Mouse (Mus musculus): Measurements from ENCODE around the gene Sco1. TPM values are rescaled to one million over a fixed set of nuclear protein-coding genes. Genes with fewer than 3 reads are reported as not detected.

Gene Sco1
- polyA plus RNA-seq, 1 experiment = 23.6 TPM

DNA sequence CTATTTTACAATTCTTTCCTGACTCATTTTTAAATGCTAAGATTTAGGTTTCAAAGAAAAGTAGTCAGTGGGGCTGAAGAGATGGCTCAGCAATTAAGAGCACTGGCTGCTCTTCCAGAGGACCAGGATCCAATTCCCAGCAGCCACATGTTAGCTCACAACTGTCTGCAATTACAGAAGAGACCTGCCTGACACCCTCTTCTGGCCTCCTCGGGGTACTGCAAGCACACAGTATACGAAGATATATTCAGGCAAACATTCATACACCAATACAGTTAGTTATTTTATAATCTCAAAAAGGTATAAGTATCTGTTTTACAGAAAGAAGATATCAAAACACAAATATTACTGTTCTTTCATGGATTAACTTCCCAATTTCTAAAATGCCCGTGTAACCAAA lies 12.7 kb upstream of the Sco1 start:
- Histone ChIP-seq H3K4me3 (ENCODE audit: insufficient read depth, low read length) (no peak overlapping the region), H3K4me1 (ENCODE audit: control insufficient read depth, insufficient read depth, low read length) (no peaks in the 10 kb centered on the region), H3K27ac (ENCODE audit: insufficient read depth, low read length) (no peak overlapping the region)
- no peak for TF ChIP-seq CTCF (IDR thresholded peaks at IDR 0.05; ENCODE audit: borderline replicate concordance, insufficient read depth, low read length)
- no peak for TF ChIP-seq POLR2A (IDR thresholded peaks at IDR 0.05; ENCODE audit: low read depth, low read length)

DNA sequence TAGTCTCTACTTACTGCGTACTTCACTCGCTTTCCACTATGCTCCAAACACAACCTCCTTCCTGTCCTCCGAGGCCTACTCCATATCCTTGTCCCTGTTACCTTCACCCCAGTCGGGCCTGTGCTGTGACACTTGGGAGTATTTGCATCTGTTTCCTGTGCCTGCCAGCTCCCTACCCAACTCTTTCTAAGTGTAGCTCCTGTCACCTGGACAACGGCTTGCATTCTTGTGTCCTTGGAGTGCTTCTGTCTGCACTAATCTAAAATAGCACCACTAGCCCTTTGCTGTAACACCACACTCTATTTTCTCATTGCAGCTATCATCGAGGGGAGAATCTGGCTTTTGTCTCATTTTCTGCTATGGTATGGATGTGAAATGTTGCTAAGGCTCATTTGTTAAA lies 12.0 kb upstream of the Sco1 start:
- TF ChIP-seq POLR2A (IDR thresholded peaks at IDR 0.05; ENCODE audit: low read depth, low read length) (no peak), CTCF (IDR thresholded peaks at IDR 0.05; ENCODE audit: borderline replicate concordance, insufficient read depth, low read length) (no peak)
- Histone ChIP-seq H3K4me1 (ENCODE audit: control insufficient read depth, insufficient read depth, low read length) (no peaks in the 10 kb centered on the region), H3K4me3 (ENCODE audit: insufficient read depth, low read length) (no peak overlapping the region), H3K27ac (ENCODE audit: insufficient read depth, low read length) (no peak overlapping the region)

DNA sequence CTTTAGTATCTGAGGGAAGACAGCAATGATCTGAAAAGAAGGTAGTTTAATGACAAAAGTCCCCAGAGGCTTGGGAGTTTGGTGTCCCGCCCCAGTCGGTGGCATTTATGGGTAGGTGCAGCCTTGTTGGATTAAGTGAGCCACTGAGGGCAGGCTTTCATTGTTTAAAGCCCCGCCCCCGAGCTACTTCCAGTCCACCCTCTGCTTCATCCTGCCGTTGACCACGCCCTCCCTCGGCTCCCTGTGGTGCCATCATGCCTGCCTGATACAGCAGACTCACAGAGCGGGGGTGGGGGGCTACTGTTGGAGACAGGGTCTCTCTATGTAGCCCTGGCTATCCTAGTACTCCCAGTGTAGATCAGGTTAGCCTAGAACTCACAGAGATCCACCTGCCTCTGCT lies 9.5 kb upstream of the Sco1 start:
- no peak overlapping the region for H3K27ac ChIP-seq (ENCODE audit: insufficient read depth, low read length)
- no peak overlapping the region for H3K4me3 ChIP-seq (ENCODE audit: insufficient read depth, low read length)
- no peaks in the 10 kb centered on the region for H3K4me1 ChIP-seq (ENCODE audit: control insufficient read depth, insufficient read depth, low read length)
- TF ChIP-seq CTCF (IDR thresholded peaks at IDR 0.05; ENCODE audit: borderline replicate concordance, insufficient read depth, low read length) (no peak), POLR2A (IDR thresholded peaks at IDR 0.05; ENCODE audit: low read depth, low read length) (no peak)

DNA sequence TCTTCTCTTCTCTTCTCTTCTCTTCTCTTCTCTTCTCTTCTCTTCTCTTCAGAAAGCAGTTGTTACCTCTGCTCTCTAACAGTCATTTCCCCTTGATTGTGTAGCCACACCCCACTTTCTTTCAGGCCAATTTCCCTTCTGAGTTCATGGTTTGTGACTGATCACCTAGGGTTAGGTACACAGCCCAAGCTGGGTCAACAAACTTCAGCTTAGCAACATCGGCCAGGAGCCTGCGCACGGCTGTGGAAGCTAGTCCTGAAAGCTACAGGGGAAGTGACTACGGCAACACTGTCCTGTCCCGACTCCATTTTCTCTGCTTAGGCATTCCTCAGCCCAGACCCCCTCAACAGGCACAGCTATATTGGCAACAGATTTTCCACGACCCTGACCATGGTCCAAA lies 7.5 kb upstream of the Sco1 start:
- Histone ChIP-seq H3K27ac (ENCODE audit: insufficient read depth, low read length) (no peak overlapping the region), H3K4me1 (ENCODE audit: control insufficient read depth, insufficient read depth, low read length) (no peaks in the 10 kb centered on the region), H3K4me3 (ENCODE audit: insufficient read depth, low read length) (no peak overlapping the region)
- TF ChIP-seq CTCF (IDR thresholded peaks at IDR 0.05; ENCODE audit: borderline replicate concordance, insufficient read depth, low read length) (no peak), POLR2A (IDR thresholded peaks at IDR 0.05; ENCODE audit: low read depth, low read length) (no peak)

DNA sequence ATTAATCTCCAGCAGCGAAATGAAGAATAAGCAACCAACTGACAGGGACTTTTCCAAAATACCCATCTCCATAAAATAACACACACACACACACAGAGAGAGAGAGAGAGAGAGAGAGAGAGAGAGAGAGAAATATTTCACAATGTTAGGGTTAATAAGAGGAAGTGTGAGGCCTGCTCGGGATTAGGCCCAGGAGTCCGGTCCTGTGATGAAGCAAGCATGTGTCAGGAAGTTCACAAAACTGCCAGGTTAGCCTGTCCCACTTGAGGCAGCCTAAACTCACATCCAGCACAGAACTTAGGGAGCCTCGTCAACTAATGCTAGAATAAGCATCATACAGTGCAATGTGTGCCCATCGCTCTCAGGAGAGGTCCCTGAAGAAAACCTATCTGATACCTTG lies 5.3 kb upstream of the Sco1 start:
- Histone ChIP-seq H3K4me3 (ENCODE audit: insufficient read depth, low read length) (no peak overlapping the region), H3K27ac (ENCODE audit: insufficient read depth, low read length) (no peak overlapping the region)

DNA sequence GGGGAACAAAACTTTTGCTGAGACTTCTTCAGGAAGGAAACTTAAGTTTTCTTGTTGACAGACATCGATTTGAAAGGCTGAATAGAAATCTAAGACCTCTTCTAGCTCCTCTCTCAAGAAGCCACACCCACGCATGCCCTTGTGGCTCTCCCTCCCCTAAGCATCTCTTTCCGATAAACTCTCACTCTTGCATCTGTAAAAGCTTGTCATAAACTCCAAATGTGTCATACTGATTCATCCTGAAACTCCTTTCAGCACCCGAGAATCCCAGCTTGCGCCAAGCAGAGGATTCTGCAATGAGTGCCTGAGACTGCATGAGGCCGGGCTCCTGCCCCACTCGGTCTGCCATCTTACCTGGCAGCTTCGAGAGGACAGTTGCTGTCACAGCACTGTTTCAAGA lies 4.0 kb upstream of the Sco1 start:
- no peak overlapping the region for H3K27ac ChIP-seq (ENCODE audit: insufficient read depth, low read length)
- H3K4me3 ChIP-seq (ENCODE audit: insufficient read depth, low read length) = no peak overlapping the region
- no peak for TF ChIP-seq CTCF (IDR thresholded peaks at IDR 0.05; ENCODE audit: borderline replicate concordance, insufficient read depth, low read length)
- no peak for TF ChIP-seq POLR2A (IDR thresholded peaks at IDR 0.05; ENCODE audit: low read depth, low read length)
- H3K4me1 ChIP-seq (ENCODE audit: control insufficient read depth, insufficient read depth, low read length) = no peaks in the 10 kb centered on the region; the same call in 1 of the 2 replicates

More for the DNA sequence above, 5.3 kb upstream of the Sco1 start:
- TF ChIP-seq CTCF (IDR thresholded peaks at IDR 0.05; ENCODE audit: borderline replicate concordance, insufficient read depth, low read length) = no peak
- TF ChIP-seq POLR2A (IDR thresholded peaks at IDR 0.05; ENCODE audit: low read depth, low read length) = no peak
- H3K4me1 ChIP-seq (ENCODE audit: control insufficient read depth, insufficient read depth, low read length) = no peaks in the 10 kb centered on the region; the same call in 1 of the 2 replicates

DNA sequence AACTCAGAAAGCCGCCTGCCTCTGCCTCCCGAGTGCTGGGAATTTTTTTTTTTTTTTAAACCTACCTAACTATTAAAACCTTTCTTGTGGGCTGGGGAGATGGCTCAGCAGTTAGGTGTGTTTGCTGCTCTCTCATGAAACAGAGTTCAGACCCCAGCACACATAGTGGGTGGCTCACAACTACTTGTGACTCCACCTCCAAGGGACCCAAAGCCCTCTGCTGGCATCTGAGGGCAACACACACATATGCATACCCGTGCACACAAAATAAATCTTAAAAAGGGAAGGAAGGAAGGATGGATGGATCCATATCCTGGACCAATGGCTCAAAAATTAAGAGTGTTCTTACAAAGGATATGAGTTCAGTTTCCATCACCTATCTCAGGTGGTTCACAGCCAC lies 3.2 kb upstream of the Sco1 start:
- Histone ChIP-seq H3K4me1 (ENCODE audit: control insufficient read depth, insufficient read depth, low read length) (no peaks in the 10 kb centered on the region; the same call in 1 of the 2 replicates), H3K27ac (ENCODE audit: insufficient read depth, low read length) (no peak overlapping the region), H3K4me3 (ENCODE audit: insufficient read depth, low read length) (no peak overlapping the region)
- TF ChIP-seq POLR2A (IDR thresholded peaks at IDR 0.05; ENCODE audit: low read depth, low read length) (no peak), CTCF (IDR thresholded peaks at IDR 0.05; ENCODE audit: borderline replicate concordance, insufficient read depth, low read length) (no peak)

DNA sequence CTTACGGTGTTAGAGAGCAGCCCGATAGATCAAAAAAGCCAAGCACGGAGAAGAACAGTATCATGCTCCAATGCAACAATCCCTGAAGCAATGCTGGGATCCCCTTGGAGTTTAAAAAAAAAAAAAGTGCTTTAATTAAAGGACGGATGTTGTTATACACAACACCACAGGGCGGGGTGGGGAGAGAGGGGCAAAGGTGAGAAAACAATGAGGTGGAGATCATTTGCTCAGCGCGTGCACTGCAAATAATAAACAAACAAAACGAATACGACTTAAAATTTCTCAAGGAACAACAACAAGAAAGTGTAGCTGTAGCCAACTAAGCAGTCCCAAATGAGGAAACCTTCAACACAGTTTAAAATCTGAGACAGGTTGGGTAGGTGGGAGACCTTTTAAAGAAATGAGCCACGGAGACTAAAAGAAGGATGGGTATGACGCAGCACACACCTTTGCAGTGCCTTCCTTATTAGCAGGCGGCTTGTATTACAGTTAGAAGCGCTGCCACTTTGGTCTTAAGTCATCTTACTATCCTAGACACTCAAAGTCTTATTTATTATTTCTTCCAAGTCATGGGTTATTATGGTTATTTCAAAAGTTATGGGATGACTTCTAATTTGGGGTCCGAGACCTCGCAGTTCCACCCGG lies 672 bp upstream of the Sco1 start:
- H3K4me3 ChIP-seq (ENCODE audit: insufficient read depth, low read length) = peak overlapping the region; percentile 93
- TF ChIP-seq POLR2A (IDR thresholded peaks at IDR 0.05; ENCODE audit: low read depth, low read length) (no peak), CTCF (IDR thresholded peaks at IDR 0.05; ENCODE audit: borderline replicate concordance, insufficient read depth, low read length) (no peak)
- H3K4me1 ChIP-seq (ENCODE audit: control insufficient read depth, insufficient read depth, low read length) = no peaks in the 10 kb centered on the region; the same call in 1 of the 2 replicates
- 0 out of 2 replicates have a peak overlapping the region, but pooled peaks have one; percentile 12 for H3K27ac ChIP-seq (ENCODE audit: insufficient read depth, low read length)

DNA sequence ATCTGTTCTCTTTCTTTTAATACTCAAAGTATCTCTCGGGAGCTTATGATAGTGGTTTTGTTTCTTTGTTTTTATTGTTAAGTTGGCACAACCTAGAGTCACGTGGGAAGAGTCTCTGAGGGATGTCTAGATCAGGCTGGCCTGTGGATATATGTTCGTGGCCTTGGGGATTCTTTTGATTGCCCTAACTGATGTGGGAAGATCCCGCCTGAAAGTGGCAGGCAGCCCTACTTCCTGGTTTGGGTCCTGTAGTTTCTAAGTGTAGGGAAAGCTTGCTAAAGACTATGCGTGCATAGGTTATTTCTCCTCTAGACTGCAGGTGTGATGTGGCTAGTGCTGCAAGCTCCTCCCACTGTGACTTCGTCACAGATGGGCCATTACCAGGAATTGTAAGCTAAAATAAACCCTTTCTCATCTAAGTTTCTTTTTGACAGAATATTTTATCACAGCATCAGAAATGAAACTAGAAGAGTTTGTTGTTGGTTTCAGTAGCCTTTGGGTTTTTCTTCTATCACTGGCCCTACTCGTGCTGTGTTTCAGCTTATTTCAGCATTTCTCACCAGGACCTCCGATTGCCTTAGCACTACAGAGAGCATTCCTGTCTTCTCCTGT lies 2.4 kb downstream of the Sco1 start:
- Histone ChIP-seq H3K27ac (ENCODE audit: insufficient read depth, low read length) (no peak overlapping the region), H3K4me1 (ENCODE audit: control insufficient read depth, insufficient read depth, low read length) (no peaks in the 10 kb centered on the region; the same call in 1 of the 2 replicates), H3K4me3 (ENCODE audit: insufficient read depth, low read length) (no peak overlapping the region)
- TF ChIP-seq CTCF (IDR thresholded peaks at IDR 0.05; ENCODE audit: borderline replicate concordance, insufficient read depth, low read length) (no peak), POLR2A (IDR thresholded peaks at IDR 0.05; ENCODE audit: low read depth, low read length) (no peak)

DNA sequence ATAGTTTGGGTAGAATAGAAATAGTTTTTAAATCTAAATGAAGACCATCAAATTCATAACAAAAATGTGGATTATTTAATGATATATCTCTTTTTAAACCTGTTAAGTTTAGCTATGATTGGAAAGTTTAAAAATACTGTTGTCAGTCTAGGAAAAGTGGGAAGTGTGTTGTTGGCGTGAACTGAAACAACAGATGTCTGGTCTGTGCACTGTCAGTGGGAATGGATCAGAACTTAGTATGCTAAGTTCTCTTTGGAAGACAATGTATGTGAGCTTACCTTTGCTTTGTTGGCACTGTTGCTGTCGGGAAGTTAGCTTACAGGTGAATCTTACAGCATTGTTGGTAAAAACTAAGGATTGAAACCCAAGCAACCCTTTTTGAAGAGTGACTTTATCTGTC lies 8.8 kb downstream of the Sco1 start:
- no peak for TF ChIP-seq CTCF (IDR thresholded peaks at IDR 0.05; ENCODE audit: borderline replicate concordance, insufficient read depth, low read length)
- Histone ChIP-seq H3K4me3 (ENCODE audit: insufficient read depth, low read length) (no peak overlapping the region), H3K4me1 (ENCODE audit: control insufficient read depth, insufficient read depth, low read length) (no peaks in the 10 kb centered on the region)

More for the DNA sequence above, 8.8 kb downstream of the Sco1 start:
- H3K27ac ChIP-seq (ENCODE audit: insufficient read depth, low read length) = no peak overlapping the region
